Mouse (Mus musculus): ENCODE data around the gene Vwf.

GRCm38 (mm10) chr6:125657966-125658365 lies 111.4 kb downstream of the Vwf start:
- TF ChIP-seq CTCF (IDR thresholded peaks at IDR 0.05; ENCODE audit: low read depth, low read length) (no peak), GATA1 (IDR thresholded peaks at IDR 0.05; ENCODE audit: borderline replicate concordance, low read length) (no peak), POLR2AphosphoS5 (IDR thresholded peaks at IDR 0.05; ENCODE audit: insufficient replicate concordance, low read depth, low read length) (no peak), TAL1 (conservative IDR thresholded peaks at IDR 0.05; ENCODE audit: low read depth, low read length) (no peak), GATA2 (IDR thresholded peaks at IDR 0.05; ENCODE audit: borderline replicate concordance, low read depth, low read length) (no peak)
